Mouse (Mus musculus) central nervous system, embryonic 18 days (tissue): ENCODE results near the gene Zfp131. TPM values are rescaled to one million over a fixed set of nuclear protein-coding genes. Genes with fewer than 3 reads are reported as not detected.

ENCODE experiments used
- polyA plus RNA-seq: library from polyadenylated mRNA; depleted of rRNA; stranded (reverse); fragments of >200 nt; gene quantifications from 2 replicates; pipeline ENCODE4 v1.2.3, GENCODE M21; 2012; rRNA removed

Zfp131 gene
- 27.3 and 28.3 TPM in 2 replicates for polyA plus RNA-seq

GRCm38 (mm10) chr13:119790761-119791579 lies at the start of gene Zfp131:
TSS of gene Zfp131 (minus strand) at chr13:119790889.

GRCm38 (mm10) chr13:119835320-119836056 lies 44.8 kb upstream of the Zfp131 start, which contains the start of gene D13Ertd608e:
TSS of gene D13Ertd608e (plus strand) at chr13:119836006.

GRCm38 (mm10) chr13:119830116-119830515 lies 39.4 kb upstream of the Zfp131 start, which contains the start of gene AF067063:
TSS of gene AF067063 (minus strand) at chr13:119830216.

GRCm38 (mm10) chr13:119755681-119756471 lies 34.8 kb downstream of the Zfp131 start, which contains the start of gene Nim1k:
TSS of gene Nim1k (minus strand) at chr13:119755882.

Other genes starting within 250 kb of the Zfp131 start
- 5.4 and 7.0 TPM in 2 replicates for gene Ccl28, start 167.1 kb downstream of the Zfp131 start, polyA plus RNA-seq
- gene Hmgcs1, start 100.5 kb downstream of the Zfp131 start, polyA plus RNA-seq = 499 and 510 TPM in 2 replicates
- gene Nim1k, start 35.0 kb downstream of the Zfp131 start, polyA plus RNA-seq = 2.2 and 3.2 TPM in 2 replicates
- not detected in 2 replicates for gene AF067063, start 39.3 kb upstream of the Zfp131 start, polyA plus RNA-seq
- gene D13Ertd608e, start 45.1 kb upstream of the Zfp131 start, polyA plus RNA-seq = not detected in 2 replicates
- not detected in 2 replicates for gene Tcstv1, start 103.9 kb upstream of the Zfp131 start, polyA plus RNA-seq
- not detected in 2 replicates for gene Gm21761, start 138.4 kb upstream of the Zfp131 start, polyA plus RNA-seq
- gene B020031M17Rik, start 159.9 kb upstream of the Zfp131 start, polyA plus RNA-seq = not detected in 2 replicates
- gene Gm36079, start 236.1 kb upstream of the Zfp131 start, polyA plus RNA-seq = not detected in 2 replicates